ENCODE assay signal across 30 mouse cellular contexts in the genomic region with DNA sequence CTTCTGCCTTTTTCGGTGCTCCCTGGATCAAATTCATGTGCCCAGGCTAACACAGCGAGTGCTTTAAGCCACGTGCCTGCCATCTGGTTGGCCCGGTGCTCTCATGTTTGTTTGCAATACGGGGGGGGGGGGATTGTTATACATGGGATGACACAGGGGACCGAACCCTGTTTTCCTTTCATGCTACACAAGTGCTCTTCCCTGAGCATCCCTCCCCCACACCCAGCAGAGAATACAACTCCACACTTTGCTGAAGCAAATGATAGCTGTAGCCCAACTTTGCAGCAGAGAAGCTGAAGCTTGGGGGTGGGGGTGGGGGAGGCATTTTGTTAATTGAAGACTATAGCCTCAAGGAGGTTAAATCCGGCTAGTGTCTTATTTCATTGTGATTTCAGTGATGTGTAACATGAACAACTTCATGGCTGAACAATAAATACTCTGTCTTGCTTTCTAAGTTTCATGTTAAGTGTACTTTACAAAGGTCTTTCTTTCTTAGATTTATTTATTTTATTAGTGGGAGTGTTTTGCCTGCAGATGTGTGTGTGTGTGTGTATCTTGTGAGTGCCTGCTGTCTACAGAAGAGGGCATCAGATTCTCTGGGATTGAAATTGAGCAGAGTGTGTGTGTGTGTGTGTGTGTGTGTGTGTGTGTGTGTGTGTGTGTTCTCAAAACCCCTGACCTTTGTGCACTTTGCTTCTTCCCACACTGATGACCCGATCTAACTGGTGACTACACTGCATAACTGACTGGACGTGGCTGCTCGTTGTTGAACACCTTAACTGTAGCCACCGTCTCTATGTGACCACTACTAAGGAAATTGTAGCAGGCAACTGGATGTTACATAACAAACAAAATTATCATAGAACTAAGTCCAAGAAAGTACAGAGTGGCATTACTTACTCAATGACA. TPM values are rescaled to one million over a fixed set of nuclear protein-coding genes. Genes with fewer than 3 reads are reported as not detected.
DNase-seq lines count a peak whose midpoint lies in the region; ATAC-seq and TF ChIP-seq lines count a peak whose summit lies in the region.
"Had no signal": no experiment of that assay in that cellular context is flagged by ENCODE, and none has a peak within 500 bp of the region (broad histone marks: within the 10 kb centered on the region; RNA-seq: fewer than 3 reads in every experiment).

No protein-coding gene starts in this region.

- no peak overlapping the region for H3K4me2 ChIP-seq in liver, embryonic 16.5 days (ENCODE audit: low read depth, low read length)
- H3K4me2 ChIP-seq: embryonic facial prominence, embryonic 13.5 days; forebrain, embryonic 13.5 days; liver, embryonic 13.5 days; lung, embryonic 15.5 days; midbrain, embryonic 15.5 days; neural tube, embryonic 13.5 days had no signal

- H3K27ac ChIP-seq in kidney, adult 2 months (ENCODE audit: insufficient read depth, low read depth, low read length), result no peak overlapping the region
- H3K27ac ChIP-seq in liver, embryonic 16.5 days (ENCODE audit: low read length), result no peak overlapping the region
- peak overlapping the region; percentile 44; the same call in 1 of the 2 replicates for H3K27ac ChIP-seq in small intestine, adult 2 months (ENCODE audit: insufficient read depth, low read depth, low read length)
- H3K27ac ChIP-seq: embryonic facial prominence, embryonic 13.5 days; forebrain, embryonic 13.5 days; heart, embryonic 10.5 days; hindbrain, postnatal 0 days; limb, embryonic 10.5 days; liver, embryonic 13.5 days; lung, embryonic 15.5 days; midbrain, embryonic 15.5 days; neural tube, embryonic 13.5 days had no signal

- no peak for TF ChIP-seq POLR2A in kidney, adult 2 months (IDR thresholded peaks at IDR 0.05; ENCODE audit: low read depth, low read length)
- no peak for TF ChIP-seq POLR2A in small intestine, adult 2 months (IDR thresholded peaks at IDR 0.05; ENCODE audit: low read depth, low read length)

- no peaks in the 10 kb centered on the region for H3K27me3 ChIP-seq in kidney, adult 2 months (replicated peaks; ENCODE audit: control insufficient read depth, insufficient read depth, low read length)
- no peaks in the 10 kb centered on the region for H3K27me3 ChIP-seq in liver, embryonic 16.5 days (ENCODE audit: control insufficient read depth, insufficient read depth, low read depth, low read length)
- no peaks in the 10 kb centered on the region for H3K27me3 ChIP-seq in small intestine, adult 2 months (ENCODE audit: control insufficient read depth, insufficient read depth, low read length)
- H3K27me3 ChIP-seq: embryonic facial prominence, embryonic 13.5 days; forebrain, embryonic 13.5 days; liver, embryonic 13.5 days; lung, embryonic 15.5 days; midbrain, embryonic 15.5 days; neural tube, embryonic 13.5 days had no signal

- H3K4me1 ChIP-seq in kidney, adult 2 months (ENCODE audit: control insufficient read depth, insufficient read depth, low read length), result no peaks in the 10 kb centered on the region
- peaks cover 9% of the 10 kb centered on the region for H3K4me1 ChIP-seq in liver, embryonic 16.5 days (ENCODE audit: control insufficient read depth, low read depth, low read length)
- H3K4me1 ChIP-seq in small intestine, adult 2 months (ENCODE audit: control insufficient read depth, insufficient read depth, insufficient read length, low read length), result peaks cover 19% of the 10 kb centered on the region
- H3K4me1 ChIP-seq: heart, embryonic 10.5 days; limb, embryonic 10.5 days; lung, embryonic 15.5 days; midbrain, embryonic 15.5 days had no signal

- no peaks in the 10 kb centered on the region for H3K9me3 ChIP-seq in liver, embryonic 16.5 days (replicated peaks; ENCODE audit: control insufficient read depth, low read length)
- H3K9me3 ChIP-seq: embryonic facial prominence, embryonic 13.5 days; forebrain, embryonic 13.5 days; heart, embryonic 10.5 days; limb, embryonic 10.5 days; liver, embryonic 13.5 days; lung, embryonic 15.5 days; megakaryocyte, embryonic 14.5 days; midbrain, embryonic 15.5 days; neural tube, embryonic 13.5 days had no signal

- peak; percentile 37 for DNase-seq in embryo, embryonic 10 days (ENCODE audit: low spot score)
- no peak for DNase-seq in embryo, embryonic 9.5 days (ENCODE audit: extremely low spot score)
- peak; percentile 14 for DNase-seq in kidney, adult 2 months
- no peak for DNase-seq in kidney, postnatal 36 days
- DNase-seq in liver, result no peak
- DNase-seq: adrenal gland, adult 8-10 months; cerebellum, adult 18-20 months; cerebellum, postnatal 25 days; kidney, adult 11 months; liver, embryonic 13.5 days; lung, postnatal 36 days; retina, postnatal 1 day; right cerebral cortex, postnatal 25 days; thymus, postnatal 25 days had no signal

- ATAC-seq in liver, embryonic 16.5 days (ENCODE audit: low read depth), result peak; percentile 42; the same call in 1 of the 2 replicates
- ATAC-seq: activated CD4-positive, CD25-positive, alpha-beta regulatory T cell, adult 4 months; forebrain, embryonic 13.5 days; hindbrain, postnatal 0 days; midbrain, embryonic 15.5 days had no signal

- H3K36me3 ChIP-seq in kidney, adult 2 months (ENCODE audit: control insufficient read depth, insufficient read depth, low read length), result no peaks in the 10 kb centered on the region
- H3K36me3 ChIP-seq in liver, embryonic 16.5 days (ENCODE audit: control insufficient read depth, insufficient read depth), result no peaks in the 10 kb centered on the region
- no peaks in the 10 kb centered on the region for H3K36me3 ChIP-seq in small intestine, adult 2 months (ENCODE audit: control insufficient read depth, insufficient read depth, low read length)
- H3K36me3 ChIP-seq: embryonic facial prominence, embryonic 13.5 days; heart, embryonic 10.5 days; limb, embryonic 10.5 days; liver, embryonic 13.5 days; lung, embryonic 15.5 days; midbrain, embryonic 15.5 days; neural tube, embryonic 13.5 days had no signal

- no peak overlapping the region for H3K9ac ChIP-seq in liver, embryonic 16.5 days (ENCODE audit: low read depth, low read length)
- H3K9ac ChIP-seq: embryonic facial prominence, embryonic 13.5 days; forebrain, embryonic 13.5 days; liver, embryonic 13.5 days; lung, embryonic 15.5 days; midbrain, embryonic 15.5 days; neural tube, embryonic 13.5 days had no signal

- WGBS in kidney, adult 2 months, result 31% methylated on average over 11 of the region's 11 CpGs
- WGBS in liver, embryonic 16.5 days (ENCODE audit: insufficient replicate concordance), result 48% methylated on average over 11 of the region's 11 CpGs
- WGBS in small intestine, adult 2 months, result 26% methylated on average over 11 of the region's 11 CpGs

- no peak for TF ChIP-seq CTCF in kidney, adult 2 months (conservative IDR thresholded peaks at IDR 0.05; ENCODE audit: insufficient read depth, insufficient read length, low read depth, low read length)
- TF ChIP-seq CTCF in small intestine, adult 2 months (IDR thresholded peaks at IDR 0.05; ENCODE audit: extremely low read depth, insufficient read length, insufficient replicate concordance, low read depth, low read length), result no peak

- no peak overlapping the region for H3K4me3 ChIP-seq in kidney, adult 2 months (ENCODE audit: insufficient read depth, low read depth, low read length)
- H3K4me3 ChIP-seq in liver, embryonic 16.5 days (ENCODE audit: low read depth, low read length), result no peak overlapping the region
- H3K4me3 ChIP-seq in small intestine, adult 2 months (ENCODE audit: low read depth, low read length), result peak overlapping the region; percentile 30; the same call in 1 of the 2 replicates
- H3K4me3 ChIP-seq: embryonic facial prominence, embryonic 13.5 days; erythroblast, embryonic 14.5 days; forebrain, embryonic 13.5 days; heart, embryonic 10.5 days; limb, embryonic 10.5 days; liver, embryonic 13.5 days; lung, embryonic 15.5 days; megakaryocyte, embryonic 14.5 days; midbrain, embryonic 15.5 days; myocyte; neural tube, embryonic 13.5 days had no signal

RNA-seq across cellular contexts. Expression of a gene that starts 1.4 kb away (rescaled TPM):
- not detected in 2 replicates for polyA plus RNA-seq in kidney, adult 2 months (2012; rRNA removed)
- 0.06 and 0.14 TPM in 2 replicates for polyA plus RNA-seq in liver, embryonic 16.5 days (2015; fragmentation: Nextera tagmentation; extraction: Ambion mirVana)
- 0.20 and 68.1 TPM in 2 replicates for polyA plus RNA-seq in small intestine, adult 2 months (2012; rRNA removed)
- polyA plus RNA-seq: activated CD4-positive, CD25-positive, alpha-beta regulatory T cell, adult 4 months; embryonic facial prominence, embryonic 13.5 days; erythroblast, embryonic 14.5 days; forebrain, embryonic 13.5 days; gonadal fat pad, adult 2 months; heart, embryonic 10.5 days; limb, embryonic 10.5 days; liver, embryonic 13.5 days; lung, embryonic 15.5 days; myocyte; spleen, adult 2 months had no signal

RNA-seq across cellular contexts. Expression of a gene that starts 46.4 kb away (rescaled TPM):
- polyA plus RNA-seq in kidney, adult 2 months (2012; rRNA removed), result 11.4 and 16.5 TPM in 2 replicates
- 156 and 159 TPM in 2 replicates for polyA plus RNA-seq in liver, embryonic 16.5 days (2015; fragmentation: Nextera tagmentation; extraction: Ambion mirVana)
- polyA plus RNA-seq in small intestine, adult 2 months (2012; rRNA removed), result 39.5 and 40.8 TPM in 2 replicates

Comparison
In these comparisons a context has a peak if more than half of its experiments do, and no peak if none do; other contexts are left out.
1. DNase-seq: peak in embryo, embryonic 10 days (single experiment) and kidney, adult 2 months (single experiment); none in embryo, embryonic 9.5 days (single experiment), kidney, postnatal 36 days (0 of 2) and liver (single experiment).